Mouse (Mus musculus): ENCODE results near the gene Lasp1. TPM values are rescaled to one million over a fixed set of nuclear protein-coding genes. Genes with fewer than 3 reads are reported as not detected.

Lasp1 gene
- total and polyA plus RNA-seq, 3 experiments, result 12.5 to 45.4 (median 18.6) TPM

GRCm38 (mm10) chr11:97822840-97823603, 24.2 kb downstream of the Lasp1 start:
- H3K79me2 ChIP-seq (replicated peaks; ENCODE audit: control insufficient read depth, extremely low read depth, insufficient read depth, poor library complexity, severe bottlenecking), result no peaks in the 10 kb centered on the region
- H3K4me3 ChIP-seq (replicated peaks in 1 of 3; ENCODE audit: low read depth in 2 of 3, low read length in 2 of 3, poor library complexity in 1 of 3), result no peak overlapping the region
- H3K36me3 ChIP-seq (replicated peaks in 1 of 2; ENCODE audit: control insufficient read depth in 1 of 2, insufficient read depth in 1 of 2, low read length in 1 of 2), result peaks cover 12 to 80% of the 10 kb centered on the region in 2 experiments
- no peak overlapping the region for H3K9ac ChIP-seq (ENCODE audit: insufficient read depth, low read depth)
- no peak overlapping the region for H3K27ac ChIP-seq (ENCODE audit: insufficient read depth, low read depth)
- DNase-seq (ENCODE audit: extremely low read depth), result no peak
- H3K27me3 ChIP-seq (replicated peaks), result no peaks in the 10 kb centered on the region
- dilution Hi-C loops (cut with MboI; ENCODE audit: extremely low pct_ligation_motif_present, extremely low pct_unique_long_range_greater_than_20kb, low sequenced_read_pairs) (no loop called here), in situ Hi-C loops (cut with MboI; ENCODE audit: low pct_ligation_motif_present, low pct_unique_long_range_greater_than_20kb, low sequenced_read_pairs) (no loop called here)
- H3K4me2 ChIP-seq (ENCODE audit: insufficient read depth, low read depth, poor library complexity, severe bottlenecking), result no peak overlapping the region
- TF ChIP-seq KAT2A (IDR thresholded peaks at IDR 0.05; ENCODE audit: insufficient replicate concordance, low read length) (no peak), POLR2A (IDR thresholded peaks at IDR 0.05; ENCODE audit: low read depth, low read length) (no peak), TCF12 (IDR thresholded peaks at IDR 0.05; ENCODE audit: low read depth, low read length) (no peak), HCFC1 (IDR thresholded peaks at IDR 0.05; ENCODE audit: low read depth, low read length) (no peak), MEF2A (IDR thresholded peaks at IDR 0.05; ENCODE audit: borderline replicate concordance, low read depth, low read length) (no peak), JUN (IDR thresholded peaks at IDR 0.05; ENCODE audit: insufficient read depth, low read depth, low read length) (no peak), CHD2 (IDR thresholded peaks at IDR 0.05; ENCODE audit: low read length) (no peak), E2F4 (IDR thresholded peaks at IDR 0.05; ENCODE audit: insufficient replicate concordance, low read depth, low read length) (no peak), EP300 (IDR thresholded peaks at IDR 0.05; ENCODE audit: low read length) (no peak), UBTF (IDR thresholded peaks at IDR 0.05; ENCODE audit: low read depth, low read length) (no peak), RAD21 (IDR thresholded peaks at IDR 0.05; ENCODE audit: low read depth, low read length) (no peak), ZNF384 (IDR thresholded peaks at IDR 0.05; ENCODE audit: low read depth, low read length) (no peak), MYC (IDR thresholded peaks at IDR 0.05; ENCODE audit: low read depth, low read length) (no peak), TBP (conservative IDR thresholded peaks at IDR 0.05; ENCODE audit: low read depth, low read length) (no peak), MXI1 (IDR thresholded peaks at IDR 0.05; ENCODE audit: low read depth, low read length) (no peak), NRF1 (IDR thresholded peaks at IDR 0.05; ENCODE audit: low read depth, low read length) (no peak), IRF4 (IDR thresholded peaks at IDR 0.05; ENCODE audit: low read depth, low read length) (no peak)
- peaks cover 16 to 44% of the 10 kb centered on the region in 2 experiments for H3K4me1 ChIP-seq (ENCODE audit: control insufficient read depth in 1 of 2, insufficient read depth in 2 of 2)
- H3K9me3 ChIP-seq (replicated peaks; ENCODE audit: low read length), result no peaks in the 10 kb centered on the region

- H3K9me3 ChIP-seq (replicated peaks; ENCODE audit: low read length), result no peaks in the 10 kb centered on the region
- no peak overlapping the region for H3K27ac ChIP-seq (ENCODE audit: insufficient read depth, low read depth)
- no peak for TF ChIP-seq MYC (IDR thresholded peaks at IDR 0.05; ENCODE audit: low read depth, low read length)
- H3K36me3 ChIP-seq (replicated peaks in 1 of 2; ENCODE audit: control insufficient read depth in 1 of 2, insufficient read depth in 1 of 2, low read length in 1 of 2), result peaks cover 12 to 70% of the 10 kb centered on the region in 2 experiments
- DNase-seq (ENCODE audit: extremely low read depth), result no peak
- H3K4me3 ChIP-seq (replicated peaks in 1 of 3; ENCODE audit: low read depth in 2 of 3, low read length in 2 of 3, poor library complexity in 1 of 3), result no peak overlapping the region
- H3K79me2 ChIP-seq (replicated peaks; ENCODE audit: control insufficient read depth, extremely low read depth, insufficient read depth, poor library complexity, severe bottlenecking), result no peaks in the 10 kb centered on the region
- in situ Hi-C loops (cut with MboI; ENCODE audit: low pct_ligation_motif_present, low pct_unique_long_range_greater_than_20kb, low sequenced_read_pairs) (no loop called here), dilution Hi-C loops (cut with MboI; ENCODE audit: extremely low pct_ligation_motif_present, extremely low pct_unique_long_range_greater_than_20kb, low sequenced_read_pairs) (no loop called here)
- no peak overlapping the region for H3K9ac ChIP-seq (ENCODE audit: insufficient read depth, low read depth)
- H3K4me2 ChIP-seq (ENCODE audit: insufficient read depth, low read depth, poor library complexity, severe bottlenecking), result no peak overlapping the region
- H3K27me3 ChIP-seq (replicated peaks), result no peaks in the 10 kb centered on the region
- peaks cover 17 to 37% of the 10 kb centered on the region in 2 experiments for H3K4me1 ChIP-seq (ENCODE audit: control insufficient read depth in 1 of 2, insufficient read depth in 2 of 2)
Measured at GRCm38 (mm10) chr11:97824168-97824567, 25.4 kb downstream of the Lasp1 start.

Data from CH12.LX (cell line).